Mouse (Mus musculus) adrenal gland, postnatal 10 days (tissue): ENCODE data around the gene Ube2l3. TPM values are rescaled to one million over a fixed set of nuclear protein-coding genes. Genes with fewer than 3 reads are reported as not detected.
A peak's percentile ranks its signal among the peaks of the same experiment; 100 is the strongest.

Experiments used
- microRNA-seq: library from miRNA; unstranded; fragments of <30 nt; microRNA quantifications from one replicate; pipeline ENCODE4 v1.2.0, GENCODE M21; 2021
- total RNA-seq, 2 experiments: library from RNA; stranded (reverse); gene quantifications; 2 replicates each; pipeline ENCODE4 v1.2.3; 2021

Ube2l3 gene
- total RNA-seq, 2 experiments from 2014 or later = 163 to 176 TPM

Small RNA genes within 50 kb of the gene (microRNA-seq; reads per million reads assigned to microRNA genes)
- 465 reads per million, percentile 64 among the genes with 10 or more reads in this experiment for gene Mir130b
- 14.8 reads per million, percentile 23 among the genes with 10 or more reads in this experiment for gene Mir301b

Other genes with a start within 250 kb of the Ube2l3 start
- 100 to 1,000 TPM; 154 to 160 TPM for gene Mapk1, start 219.3 kb downstream of the Ube2l3 start, total RNA-seq
- gene Ypel1, start 133.0 kb downstream of the Ube2l3 start, total RNA-seq = 1 to 10 TPM; 6.2 to 9.4 TPM
- gene Ppil2, start 91.4 kb downstream of the Ube2l3 start, total RNA-seq = 10 to 100 TPM; 76.2 to 84.6 TPM
- gene 2610318N02Rik, start 77.5 kb downstream of the Ube2l3 start, total RNA-seq = 1 to 10 TPM; 2.5 to 2.9 TPM
- gene Sdf2l1, start 70.3 kb downstream of the Ube2l3 start, total RNA-seq = 10 to 100 TPM; 15.6 to 21.7 TPM
- gene Ydjc, start 58.0 kb downstream of the Ube2l3 start, total RNA-seq = 1 to 10 TPM; 3.9 to 6.7 TPM
- gene Ccdc116, start 55.4 kb downstream of the Ube2l3 start, total RNA-seq = under 1 TPM; 0.39 to 0.66 TPM
- gene Rimbp3, start 6.0 kb upstream of the Ube2l3 start, total RNA-seq = under 1 TPM in 1 of 2 experiments, not detected in 1; 0.06 TPM
- gene Hic2, start 30.9 kb upstream of the Ube2l3 start, total RNA-seq = 1 to 10 TPM; 3.2 to 3.3 TPM
- gene Tmem191c, start 73.4 kb upstream of the Ube2l3 start, total RNA-seq = 10 to 100 TPM in 1 of 2 experiments, 1 to 10 TPM in 1; 6.2 to 11.9 TPM
- 100 to 1,000 TPM in 1 of 2 experiments, 10 to 100 TPM in 1; 50.5 to 111 TPM for gene Serpind1, start 128.7 kb upstream of the Ube2l3 start, total RNA-seq
- gene Snap29, start 203.3 kb upstream of the Ube2l3 start, total RNA-seq = 10 to 100 TPM; 19.8 to 19.9 TPM
- 10 to 100 TPM; 61.7 to 73.1 TPM for gene Pi4ka, start 203.7 kb upstream of the Ube2l3 start, total RNA-seq
- gene Crkl, start 249.3 kb upstream of the Ube2l3 start, total RNA-seq = 10 to 100 TPM; 28.5 to 31.7 TPM